Mouse (Mus musculus) heart, adult 2 months (tissue): ENCODE measurements at regions not wholly inside any gene's neighbourhood (a gene's known extent, or its start where the extent isn't known, plus 50 kb on each side); places are given as distances from the start of the nearest gene placed in this dataset.

Experiments used
- DNase-seq, 2 experiments: peaks; one replicate each; pipeline ENCODE4 v3.0.0; 2021
- H3K27ac ChIP-seq: fragments of 200-600 bp; 2 replicates; pipeline ENCODE4 v1.8.1; 2022
- H3K27me3 ChIP-seq: fragments of 200-500 bp; 2 replicates; pipeline ENCODE4 v1.6.1; 2012; ENCODE audit warnings: mild to moderate bottlenecking, low read length, inconsistent platforms, mixed read lengths; ENCODE audit not compliant: control insufficient read depth, insufficient read depth
- H3K36me3 ChIP-seq: fragments of 200-500 bp; 2 replicates; pipeline ENCODE4 v1.6.1; 2012; ENCODE audit warnings: low read length, inconsistent platforms; ENCODE audit not compliant: control insufficient read depth, insufficient read depth
- H3K4me1 ChIP-seq: fragments of 200-500 bp; 2 replicates; pipeline ENCODE4 v1.6.1; 2011; ENCODE audit warnings: low read length; ENCODE audit not compliant: control insufficient read depth, insufficient read depth
- H3K4me3 ChIP-seq: fragments of 200-600 bp; 2 replicates; pipeline ENCODE4 v1.8.1; 2022
- H3K79me2 ChIP-seq: fragments of 200-500 bp; replicated peaks from 2 replicates; pipeline ENCODE4 v1.6.1; 2012; ENCODE audit warnings: mild to moderate bottlenecking, inconsistent platforms, low read length, moderate library complexity, mixed read lengths; ENCODE audit not compliant: control insufficient read depth, insufficient read depth
- H3K9ac ChIP-seq: fragments of 200-500 bp; 2 replicates; pipeline ENCODE4 v1.6.1; 2012; ENCODE audit warnings: low read depth, mild to moderate bottlenecking, control low read depth, inconsistent platforms, low read length, mixed read lengths
- CTCF ChIP-seq: fragments of 200-600 bp; IDR thresholded peaks from 2 replicates; pipeline ENCODE4 v1.8.1; 2022; ENCODE audit warnings: antibody characterized with exemption, mild to moderate bottlenecking, moderate library complexity
- EP300 ChIP-seq: fragments of 200-500 bp; IDR thresholded peaks from 2 replicates; pipeline ENCODE4 v1.6.1; 2011; ENCODE audit warnings: low read depth, low read length, control low read depth; ENCODE audit not compliant: insufficient read depth
- POLR2A ChIP-seq: fragments of 200-500 bp; IDR thresholded peaks from 2 replicates; pipeline ENCODE4 v1.6.1; 2011; ENCODE audit warnings: mild to moderate bottlenecking, low read depth, low read length, control low read depth; ENCODE audit not compliant: insufficient read depth
- WGBS: fragments of 180-500 bp; shearing (Covaris S2); methylation state at CpG from one replicate; pipeline ENCODE4 v1.1.7; 2018; 5-methylcytosine and 5-hydroxymethylcytosine counted together
- intact Hi-C: fragments of 180-260 bp; cut with DNase I; formaldehyde crosslinking; loops from one replicate; pipeline ENCODE4 v1.15.1; 2025

GRCm38 (mm10) chr7:69599866-69600265 lies 766.7 kb downstream of the Nr2f2 start:
- intact Hi-C loops: no loop called here
- Histone ChIP-seq H3K36me3 (no peaks in the 10 kb centered on the region), H3K27me3 (no peaks in the 10 kb centered on the region), H3K9ac (no peak overlapping the region), H3K79me2 (no peaks in the 10 kb centered on the region), H3K27ac (no peak overlapping the region), H3K4me3 (no peak overlapping the region), H3K4me1 (no peaks in the 10 kb centered on the region)
- WGBS: 61% methylated on average over 3 of the region's 3 CpGs
- TF ChIP-seq CTCF (no peak), EP300 (no peak), POLR2A (no peak)
- no peak for DNase-seq

GRCm38 (mm10) chr7:69585716-69586115 lies 780.8 kb downstream of the Nr2f2 start:
- 47% methylated on average over 6 of the region's 6 CpGs for WGBS

GRCm38 (mm10) chr7:69585131-69585530 lies 781.4 kb downstream of the Nr2f2 start:
- Histone ChIP-seq H3K27ac (no peak overlapping the region), H3K36me3 (no peaks in the 10 kb centered on the region), H3K79me2 (no peaks in the 10 kb centered on the region), H3K4me3 (no peak overlapping the region), H3K27me3 (no peaks in the 10 kb centered on the region), H3K4me1 (no peaks in the 10 kb centered on the region), H3K9ac (no peak overlapping the region)
- TF ChIP-seq EP300 (no peak), CTCF (no peak), POLR2A (no peak)
- WGBS: 58% methylated on average over 4 of the region's 4 CpGs
- intact Hi-C loops: no loop called here
- no peak for DNase-seq

More at GRCm38 (mm10) chr7:69585716-69586115, 780.8 kb downstream of the Nr2f2 start:
- no peak for DNase-seq
- Histone ChIP-seq H3K9ac (no peak overlapping the region), H3K36me3 (no peaks in the 10 kb centered on the region), H3K27me3 (no peaks in the 10 kb centered on the region), H3K79me2 (no peaks in the 10 kb centered on the region), H3K4me3 (no peak overlapping the region), H3K4me1 (no peaks in the 10 kb centered on the region), H3K27ac (no peak overlapping the region)
- intact Hi-C loops: no loop called here
- TF ChIP-seq POLR2A: no peak
- TF ChIP-seq EP300: no peak
- no peak for TF ChIP-seq CTCF

DNA sequence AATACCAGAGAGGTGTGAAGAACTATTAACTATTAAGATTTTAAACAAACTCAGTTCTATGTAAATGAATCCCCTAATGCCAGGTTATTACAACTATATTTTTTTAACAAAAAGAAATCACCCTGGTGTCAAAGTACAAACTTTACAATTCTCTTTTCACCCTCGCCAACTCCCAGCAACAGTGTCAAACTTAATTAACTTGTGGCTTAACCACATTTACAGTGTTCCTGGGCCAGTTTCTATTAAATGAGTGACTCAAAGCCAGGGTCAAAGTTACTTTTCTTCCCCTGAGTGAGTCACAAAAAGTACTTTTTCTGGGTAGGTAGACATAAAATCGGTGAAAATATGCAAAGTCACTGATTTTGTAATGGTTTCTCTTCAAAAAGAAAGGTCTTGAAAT lies 782.0 kb downstream of the Nr2f2 start:
- 80% methylated on average over 2 of the region's 2 CpGs for WGBS

DNA sequence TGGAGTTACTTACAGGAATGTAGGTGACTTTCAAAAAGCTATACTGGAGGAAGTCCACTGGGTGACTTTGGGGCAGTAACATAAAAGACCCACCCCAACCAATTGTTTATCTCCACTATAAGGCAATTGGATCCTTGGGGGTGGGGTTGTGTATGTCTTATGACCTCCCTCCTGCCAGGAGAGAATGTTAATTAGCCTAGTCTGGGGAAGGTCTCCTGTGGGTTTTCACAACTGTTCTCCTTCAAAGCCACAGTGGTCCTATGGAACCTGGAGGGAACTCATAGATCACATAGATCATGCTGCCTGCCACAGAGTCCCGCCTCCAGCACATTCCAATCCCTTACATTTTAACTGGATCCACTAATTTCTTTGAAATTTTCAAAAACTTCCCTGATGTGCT lies 782.6 kb downstream of the Nr2f2 start:
- 53% methylated on average over 1 of the region's 1 CpGs for WGBS
- no peaks in the 10 kb centered on the region for H3K4me1 ChIP-seq
- H3K27me3 ChIP-seq: no peaks in the 10 kb centered on the region
- H3K79me2 ChIP-seq: no peaks in the 10 kb centered on the region
- H3K4me3 ChIP-seq: no peak overlapping the region
- no peak for TF ChIP-seq CTCF
- TF ChIP-seq EP300: no peak
- no peak for TF ChIP-seq POLR2A
- DNase-seq: no peak
- no peak overlapping the region for H3K9ac ChIP-seq
- intact Hi-C loops: no loop called here
- no peaks in the 10 kb centered on the region for H3K36me3 ChIP-seq
- H3K27ac ChIP-seq: no peak overlapping the region

More for the DNA sequence above, 782.0 kb downstream of the Nr2f2 start:
- H3K79me2 ChIP-seq: no peaks in the 10 kb centered on the region
- H3K36me3 ChIP-seq: no peaks in the 10 kb centered on the region
- intact Hi-C loops: no loop called here
- no peak for DNase-seq
- TF ChIP-seq POLR2A: no peak
- no peak for TF ChIP-seq CTCF
- TF ChIP-seq EP300: no peak
- no peak overlapping the region for H3K9ac ChIP-seq
- H3K4me3 ChIP-seq: no peak overlapping the region
- no peak overlapping the region for H3K27ac ChIP-seq
- H3K4me1 ChIP-seq: no peaks in the 10 kb centered on the region
- no peaks in the 10 kb centered on the region for H3K27me3 ChIP-seq

DNA sequence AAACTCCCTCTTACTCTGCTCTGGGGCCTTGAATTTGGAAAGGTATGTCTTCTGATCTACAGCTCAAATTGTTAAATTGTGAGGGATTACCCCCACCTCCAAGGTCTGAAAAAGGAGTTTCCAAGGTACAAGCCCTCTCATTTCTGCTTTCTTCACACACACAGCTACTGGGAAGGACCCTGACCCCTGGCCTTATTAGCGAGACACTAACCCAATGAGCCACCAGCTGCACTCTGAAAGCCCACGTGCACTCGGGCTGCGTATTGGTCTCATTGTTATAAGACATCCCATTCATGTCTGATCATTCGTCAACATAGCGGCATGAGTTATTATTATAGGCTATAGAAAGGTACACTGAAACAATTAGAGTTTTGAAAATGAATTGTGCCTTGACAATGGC lies 784.9 kb downstream of the Nr2f2 start:
- Histone ChIP-seq H3K4me1 (no peaks in the 10 kb centered on the region), H3K27me3 (no peaks in the 10 kb centered on the region), H3K4me3 (no peak overlapping the region), H3K36me3 (no peaks in the 10 kb centered on the region), H3K9ac (no peak overlapping the region), H3K79me2 (no peaks in the 10 kb centered on the region), H3K27ac (no peak overlapping the region)
- TF ChIP-seq CTCF: no peak
- intact Hi-C loops: no loop called here
- 85% methylated on average over 6 of the region's 6 CpGs for WGBS
- no peak for DNase-seq
